ENCODE assay signal across 17 mouse cellular contexts in the genomic region with DNA sequence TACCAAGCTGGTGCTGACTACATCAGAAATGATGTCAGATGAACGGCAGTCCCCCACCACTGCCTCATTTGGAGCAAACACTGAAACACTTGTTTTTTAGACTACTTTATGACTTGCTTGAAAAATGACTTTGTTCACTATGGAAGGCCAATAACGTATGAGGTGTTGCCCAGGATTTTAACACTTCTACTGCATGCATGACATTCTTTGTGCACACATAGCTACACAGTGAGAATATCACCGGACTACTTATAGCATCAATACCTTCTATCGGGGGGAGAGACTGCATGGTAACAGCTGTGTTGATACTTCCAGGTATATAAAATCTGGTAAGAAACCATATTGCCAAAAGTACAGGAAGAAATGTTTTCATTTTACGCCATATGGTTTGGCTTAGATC.
"Had no signal": no experiment of that assay in that cellular context is flagged by ENCODE, and none has a peak within 500 bp of the region (broad histone marks: within the 10 kb centered on the region; RNA-seq: fewer than 3 reads in every experiment).

No protein-coding gene starts in this region.

- H3K9ac ChIP-seq: lung, embryonic 15.5 days; midbrain, embryonic 13.5 days; midbrain, embryonic 15.5 days; neural tube, embryonic 12.5 days; stomach, embryonic 15.5 days had no signal

- H3K4me3 ChIP-seq: lung, embryonic 15.5 days; megakaryocyte, embryonic 14.5 days; midbrain, embryonic 13.5 days; midbrain, embryonic 15.5 days; neural tube, embryonic 12.5 days; stomach, embryonic 15.5 days had no signal

- ATAC-seq: lung, postnatal 0 days; midbrain, embryonic 13.5 days; midbrain, embryonic 15.5 days had no signal

- H3K36me3 ChIP-seq: lung, embryonic 15.5 days; midbrain, embryonic 13.5 days; midbrain, embryonic 15.5 days; neural tube, embryonic 12.5 days; stomach, embryonic 15.5 days had no signal

- H3K4me2 ChIP-seq: lung, embryonic 15.5 days; midbrain, embryonic 11.5 days; midbrain, embryonic 13.5 days; midbrain, embryonic 15.5 days; neural tube, embryonic 12.5 days; stomach, embryonic 15.5 days had no signal

- H3K27ac ChIP-seq: lung, embryonic 15.5 days; macrophage; midbrain, embryonic 13.5 days; midbrain, embryonic 15.5 days; neural tube, embryonic 12.5 days; stomach, embryonic 15.5 days; stomach, postnatal 0 days had no signal

- H3K9me3 ChIP-seq: lung, embryonic 15.5 days; midbrain, embryonic 13.5 days; midbrain, embryonic 15.5 days; neural tube, embryonic 12.5 days; stomach, embryonic 15.5 days had no signal

- DNase-seq: lung, adult 2 months; lung, postnatal 14 days; lung, postnatal 36 days; right cerebral cortex, postnatal 14 days; thymus, adult 2 months; thymus, postnatal 25 days; thymus, postnatal 4 days had no signal

- H3K27me3 ChIP-seq: lung, embryonic 15.5 days; megakaryocyte, embryonic 14.5 days; midbrain, embryonic 13.5 days; midbrain, embryonic 15.5 days; neural tube, embryonic 12.5 days; stomach, embryonic 15.5 days had no signal

- H3K4me1 ChIP-seq: lung, embryonic 15.5 days; megakaryocyte, embryonic 14.5 days; midbrain, embryonic 13.5 days; midbrain, embryonic 15.5 days; neural tube, embryonic 12.5 days; stomach, embryonic 15.5 days had no signal
